Mouse (Mus musculus): ENCODE results near the gene Pabpn1. TPM values are rescaled to one million over a fixed set of nuclear protein-coding genes. Genes with fewer than 3 reads are reported as not detected.

Gene Pabpn1
- total and polyA plus RNA-seq, 2 experiments from 2014 or later: 95.1 to 162 TPM

DNA sequence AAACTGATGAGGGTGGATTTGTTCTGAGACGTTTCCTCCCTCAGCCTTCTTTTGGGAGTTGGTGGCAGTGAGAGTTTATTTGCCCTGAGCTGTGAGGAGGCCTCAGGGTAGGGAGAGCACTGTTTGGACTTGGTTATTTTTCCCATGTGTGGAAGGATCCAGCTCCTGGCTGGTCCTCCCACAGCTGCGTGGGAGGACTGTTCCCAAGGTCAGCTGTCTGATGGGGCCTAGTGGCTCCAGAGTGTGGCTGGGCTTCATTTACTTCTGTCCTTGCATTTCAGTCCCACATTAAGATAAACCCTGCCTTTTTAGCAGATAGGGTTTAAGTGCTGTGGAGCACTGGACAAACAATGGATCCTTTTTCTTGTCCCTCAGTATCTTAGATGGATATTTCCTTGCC is 5.1 kb downstream of the Pabpn1 start:
- DNase-seq (ENCODE audit: low spot score) (no peak), ATAC-seq (ENCODE audit: low FRiP score) (no peak)
- Histone ChIP-seq H3K4me1 (ENCODE audit: insufficient read depth, low read length) (no peaks in the 10 kb centered on the region), H3K9me3 (ENCODE audit: low read length) (no peaks in the 10 kb centered on the region), H3K27me3 (ENCODE audit: insufficient read depth, low read length) (no peaks in the 10 kb centered on the region), H3K27ac (ENCODE audit: low read depth, low read length) (no peak overlapping the region), H3K4me2 (ENCODE audit: low read depth, low read length, poor library complexity, severe bottlenecking) (no peak overlapping the region), H3K36me3 (ENCODE audit: insufficient read depth, low read length) (peaks cover 15% of the 10 kb centered on the region), H3K9ac (replicated peaks; ENCODE audit: low read length, poor library complexity, severe bottlenecking) (no peak overlapping the region), H3K4me3 (ENCODE audit: low read depth, low read length) (no peak overlapping the region)
- 64% methylated on average over 2 of the region's 2 CpGs for WGBS
- no peak for TF ChIP-seq CTCF (IDR thresholded peaks at IDR 0.05)

DNA sequence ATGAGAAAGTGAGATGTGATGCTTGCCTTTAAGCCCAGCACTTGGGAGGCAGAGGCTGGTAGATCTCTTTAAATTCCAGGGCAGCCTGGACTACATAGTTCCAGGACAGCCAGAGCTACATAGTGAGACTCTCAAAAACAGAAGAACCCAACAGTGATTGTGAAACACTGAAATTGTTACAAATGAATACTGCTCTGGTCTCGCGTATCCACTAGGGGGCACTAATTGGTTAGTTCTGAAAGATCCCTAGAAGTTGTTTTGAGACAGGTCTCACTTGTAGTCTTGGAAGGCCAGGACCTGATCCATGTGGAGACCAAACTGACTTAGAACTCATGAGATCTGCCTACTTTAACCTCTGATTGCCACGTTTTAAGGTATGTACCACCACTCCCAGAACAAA is 8.1 kb downstream of the Pabpn1 start:
- Histone ChIP-seq H3K9me3 (ENCODE audit: low read length) (no peaks in the 10 kb centered on the region), H3K27ac (ENCODE audit: low read depth, low read length) (0 out of 2 replicates have a peak overlapping the region, but pooled peaks have one; percentile 0), H3K4me3 (ENCODE audit: low read depth, low read length) (no peak overlapping the region), H3K9ac (replicated peaks; ENCODE audit: low read length, poor library complexity, severe bottlenecking) (no peak overlapping the region), H3K27me3 (ENCODE audit: insufficient read depth, low read length) (no peaks in the 10 kb centered on the region), H3K36me3 (ENCODE audit: insufficient read depth, low read length) (peaks cover 24% of the 10 kb centered on the region), H3K4me1 (ENCODE audit: insufficient read depth, low read length) (no peaks in the 10 kb centered on the region), H3K4me2 (ENCODE audit: low read depth, low read length, poor library complexity, severe bottlenecking) (no peak overlapping the region)
- WGBS: 1% methylated on average over 3 of the region's 3 CpGs
- ATAC-seq (ENCODE audit: low FRiP score) (peak; percentile 68), DNase-seq (ENCODE audit: low spot score) (peak; percentile 94)
- TF ChIP-seq CTCF (IDR thresholded peaks at IDR 0.05): peak; percentile 88

DNA sequence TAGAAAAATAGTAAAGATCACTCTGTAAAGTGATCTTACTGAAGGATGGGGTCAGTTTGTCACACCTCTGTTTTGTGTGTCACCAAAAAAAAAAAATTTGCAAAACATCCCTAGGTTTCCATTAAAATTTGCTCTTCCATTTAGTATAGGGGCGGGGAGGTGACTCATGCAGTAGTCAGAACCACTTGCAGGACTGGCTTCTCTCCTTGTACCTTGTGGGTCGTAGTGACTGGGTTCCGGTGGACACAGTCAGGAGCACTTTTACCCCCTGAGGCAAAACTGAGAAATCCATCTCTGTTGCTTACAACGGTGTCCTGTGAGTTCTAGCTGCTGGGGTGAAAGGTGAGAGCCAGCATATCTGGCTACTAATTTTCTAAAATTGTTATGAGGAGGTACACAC is 11.3 kb downstream of the Pabpn1 start:
- Histone ChIP-seq H3K4me2 (ENCODE audit: low read depth, low read length, poor library complexity, severe bottlenecking) (no peak overlapping the region), H3K36me3 (ENCODE audit: insufficient read depth, low read length) (peaks cover 31% of the 10 kb centered on the region), H3K9me3 (ENCODE audit: low read length) (no peaks in the 10 kb centered on the region), H3K27ac (ENCODE audit: low read depth, low read length) (no peak overlapping the region), H3K9ac (replicated peaks; ENCODE audit: low read length, poor library complexity, severe bottlenecking) (no peak overlapping the region), H3K4me1 (ENCODE audit: insufficient read depth, low read length) (no peaks in the 10 kb centered on the region), H3K4me3 (ENCODE audit: low read depth, low read length) (no peak overlapping the region), H3K27me3 (ENCODE audit: insufficient read depth, low read length) (no peaks in the 10 kb centered on the region)
- TF ChIP-seq CTCF (IDR thresholded peaks at IDR 0.05): no peak
- DNase-seq (ENCODE audit: low spot score) (no peak), ATAC-seq (ENCODE audit: low FRiP score) (no peak)
- WGBS: 94% methylated on average over 4 of the region's 4 CpGs

DNA sequence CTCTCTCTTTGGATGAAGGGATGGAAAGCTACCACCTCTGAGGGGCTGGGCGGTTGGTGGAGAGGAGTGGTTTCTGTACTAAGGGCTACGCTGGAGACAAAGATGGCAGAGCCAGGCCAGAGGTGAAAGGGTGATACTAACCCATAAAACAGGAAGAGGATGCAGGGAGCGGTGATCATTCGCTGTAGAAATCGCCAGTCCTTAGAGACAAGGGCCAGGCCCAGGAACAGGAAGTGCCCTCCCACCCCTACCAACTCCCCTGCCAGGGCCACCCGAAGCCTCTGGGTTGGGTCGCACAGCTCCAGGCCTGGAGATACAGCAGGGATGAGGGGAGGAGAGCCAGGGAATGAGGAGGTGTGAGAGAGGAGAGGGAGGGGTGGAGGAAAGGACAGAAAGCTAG is 16.4 kb downstream of the Pabpn1 start:
- H3K9ac ChIP-seq (replicated peaks; ENCODE audit: low read length, poor library complexity, severe bottlenecking): 0 out of 2 replicates have a peak overlapping the region, but pooled peaks have one; percentile 13
- no peak overlapping the region for H3K4me2 ChIP-seq (ENCODE audit: low read depth, low read length, poor library complexity, severe bottlenecking)
- no peak overlapping the region for H3K27ac ChIP-seq (ENCODE audit: low read depth, low read length)
- no peak overlapping the region for H3K4me3 ChIP-seq (ENCODE audit: low read depth, low read length)
- DNase-seq (ENCODE audit: low spot score) (no peak), ATAC-seq (ENCODE audit: low FRiP score) (no peak)
- H3K4me1 ChIP-seq (ENCODE audit: insufficient read depth, low read length): 0 out of 2 replicates have a peak, but pooled peaks cover 3% of the 10 kb centered on the region
- H3K9me3 ChIP-seq (ENCODE audit: low read length): no peaks in the 10 kb centered on the region
- 87% methylated on average over 7 of the region's 7 CpGs for WGBS
- TF ChIP-seq CTCF (IDR thresholded peaks at IDR 0.05): no peak
- no peaks in the 10 kb centered on the region for H3K27me3 ChIP-seq (ENCODE audit: insufficient read depth, low read length)
- H3K36me3 ChIP-seq (ENCODE audit: insufficient read depth, low read length): peaks cover 43% of the 10 kb centered on the region

DNA sequence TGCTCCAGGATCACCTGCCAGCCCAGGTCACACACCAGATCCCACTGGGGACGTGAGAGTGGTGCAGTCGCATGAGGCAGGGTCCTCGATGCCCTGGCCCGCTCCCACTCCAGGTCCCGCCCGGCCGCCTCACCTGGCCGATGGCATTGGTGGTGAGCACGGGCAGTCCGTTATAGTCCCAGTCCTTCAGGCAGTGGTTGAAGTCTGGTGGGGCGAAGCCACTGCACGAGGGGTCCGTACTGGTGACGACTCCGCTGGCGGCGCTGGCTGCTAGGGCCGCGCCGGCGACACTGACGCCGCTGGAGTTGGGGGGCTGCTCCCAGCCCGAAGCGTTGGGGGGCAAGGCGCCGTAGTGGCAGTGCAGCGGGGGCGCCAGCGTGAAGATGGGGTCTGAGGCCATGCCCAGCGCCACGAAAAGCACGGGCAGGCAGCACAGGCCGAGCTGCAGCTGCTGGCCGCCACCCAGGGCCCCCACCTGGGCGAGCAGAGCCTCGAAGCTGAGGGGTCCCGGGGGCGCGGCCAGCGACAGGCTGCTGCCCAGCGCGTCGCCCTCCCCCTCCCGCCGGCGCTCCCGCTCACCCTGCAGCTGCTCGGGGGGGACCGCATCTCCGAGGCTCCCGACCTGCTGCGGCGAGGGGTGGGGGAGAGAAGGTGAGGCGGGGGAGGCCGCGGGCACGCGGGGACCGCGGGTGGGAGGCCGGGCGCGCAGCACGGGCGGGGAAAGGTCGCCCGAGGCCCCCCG is 20.0 kb downstream of the Pabpn1 start:
- peak; percentile 78 for ATAC-seq (ENCODE audit: low FRiP score)
- Histone ChIP-seq H3K4me1 (ENCODE audit: insufficient read depth, low read length) (0 out of 2 replicates have a peak, but pooled peaks cover 4% of the 10 kb centered on the region), H3K36me3 (ENCODE audit: insufficient read depth, low read length) (peaks cover 30% of the 10 kb centered on the region), H3K27me3 (ENCODE audit: insufficient read depth, low read length) (no peaks in the 10 kb centered on the region), H3K4me2 (ENCODE audit: low read depth, low read length, poor library complexity, severe bottlenecking) (peak overlapping the region; percentile 96), H3K4me3 (ENCODE audit: low read depth, low read length) (peak overlapping the region; percentile 94), H3K27ac (ENCODE audit: low read depth, low read length) (peak overlapping the region; percentile 97), H3K9ac (replicated peaks; ENCODE audit: low read length, poor library complexity, severe bottlenecking) (peak overlapping the region; percentile 98), H3K9me3 (ENCODE audit: low read length) (no peaks in the 10 kb centered on the region)
- no peak for TF ChIP-seq CTCF (IDR thresholded peaks at IDR 0.05)
- DNase-seq (ENCODE audit: low spot score): peak; percentile 50
- WGBS: 2% methylated on average over 31 of the region's 69 CpGs

DNA sequence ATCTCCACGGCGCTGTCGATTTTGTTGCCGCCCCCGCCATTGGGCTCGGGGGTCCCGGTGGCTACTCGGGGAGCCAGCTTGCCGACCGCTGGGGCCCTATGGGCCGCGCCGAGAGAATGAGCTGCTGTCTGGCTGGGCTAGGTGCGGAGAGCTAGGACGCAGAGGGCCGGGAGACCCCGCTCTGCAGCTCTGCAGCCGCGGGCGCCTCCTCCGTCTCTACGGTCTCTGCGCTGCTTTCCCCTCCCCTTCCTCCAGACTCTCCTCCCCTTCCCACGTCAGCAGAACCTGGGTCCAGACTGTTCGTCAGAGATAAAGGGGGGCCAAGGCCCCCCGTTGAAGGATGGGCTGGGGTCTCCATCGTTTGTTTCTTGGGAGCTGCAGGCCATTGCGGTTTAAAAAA is 20.6 kb downstream of the Pabpn1 start, which contains the start of gene Slc22a17:
Slc22a17 (minus strand) TSS at position 247 of the 400 bp plus-strand sequence.
- ATAC-seq (ENCODE audit: low FRiP score) (peak; percentile 93), DNase-seq (ENCODE audit: low spot score) (peak; percentile 94)
- Histone ChIP-seq H3K36me3 (ENCODE audit: insufficient read depth, low read length) (peaks cover 24% of the 10 kb centered on the region), H3K27ac (ENCODE audit: low read depth, low read length) (peak within 1 kb of the TSS; percentile 97), H3K27me3 (ENCODE audit: insufficient read depth, low read length) (no peaks in the 10 kb centered on the region), H3K4me1 (ENCODE audit: insufficient read depth, low read length) (0 out of 2 replicates have a peak, but pooled peaks cover 4% of the 10 kb centered on the region), H3K9me3 (ENCODE audit: low read length) (no peaks in the 10 kb centered on the region), H3K4me3 (ENCODE audit: low read depth, low read length) (peak within 1 kb of the TSS; percentile 94), H3K9ac (replicated peaks; ENCODE audit: low read length, poor library complexity, severe bottlenecking) (peak within 1 kb of the TSS; percentile 98), H3K4me2 (ENCODE audit: low read depth, low read length, poor library complexity, severe bottlenecking) (peak within 1 kb of the TSS; percentile 96)
- TF ChIP-seq CTCF (IDR thresholded peaks at IDR 0.05): peak; percentile 21; the same call in 1 of the 2 replicates
- under 1% methylated on average over 24 of the region's 28 CpGs for WGBS

All from midbrain, postnatal 0 days (tissue).